Mouse (Mus musculus) thymus, postnatal 10 days (tissue): ENCODE results near the gene Cables2.

ENCODE experiments used
- DNase-seq, 2 experiments: peaks; one replicate each; pipeline ENCODE4 v3.0.0; 2021; ENCODE audit warnings: low spot score in 2 of 2

Gene Cables2

GRCm38 (mm10) chr2:180255701-180256100, 17.6 kb downstream of the Cables2 start:
- no peak for DNase-seq

GRCm38 (mm10) chr2:180254436-180255209, 18.7 kb downstream of the Cables2 start:
- no peak for DNase-seq

- DNase-seq: no peak
Measured at GRCm38 (mm10) chr2:180251838-180252237, 21.5 kb downstream of the Cables2 start.

- peak; percentile 55 to 82 for DNase-seq
Measured at GRCm38 (mm10) chr2:180250930-180251611, 22.2 kb downstream of the Cables2 start.

- DNase-seq: no peak
Measured at GRCm38 (mm10) chr2:180248947-180249660, 24.2 kb downstream of the Cables2 start.

GRCm38 (mm10) chr2:180247916-180248315, 25.4 kb downstream of the Cables2 start:
- no peak for DNase-seq

- DNase-seq: no peak
Measured at GRCm38 (mm10) chr2:180243108-180243507, 30.2 kb downstream of the Cables2 start.

- DNase-seq: no peak
Measured at GRCm38 (mm10) chr2:180238591-180238990, 34.7 kb downstream of the Cables2 start.

- no peak for DNase-seq
Measured at GRCm38 (mm10) chr2:180237601-180238345, 35.5 kb downstream of the Cables2 start.

- DNase-seq: no peak
Measured at GRCm38 (mm10) chr2:180236930-180237329, 36.4 kb downstream of the Cables2 start.

GRCm38 (mm10) chr2:180236500-180236899, 36.8 kb downstream of the Cables2 start:
- no peak for DNase-seq

- no peak for DNase-seq
Measured at GRCm38 (mm10) chr2:180235788-180236187, 37.5 kb downstream of the Cables2 start.

- no peak for DNase-seq
Measured at GRCm38 (mm10) chr2:180234980-180235379, 38.3 kb downstream of the Cables2 start.

- DNase-seq: no peak
Measured at GRCm38 (mm10) chr2:180234353-180234752, 38.9 kb downstream of the Cables2 start.

GRCm38 (mm10) chr2:180233101-180233904, 40.0 kb downstream of the Cables2 start:
- DNase-seq: no peak

- DNase-seq: no peak
Measured at GRCm38 (mm10) chr2:180230482-180230881, 42.8 kb downstream of the Cables2 start.

GRCm38 (mm10) chr2:180229129-180229528, 44.2 kb downstream of the Cables2 start:
- DNase-seq: no peak

GRCm38 (mm10) chr2:180228592-180228991, 44.7 kb downstream of the Cables2 start:
- DNase-seq: no peak

GRCm38 (mm10) chr2:180228060-180228458, 45.2 kb downstream of the Cables2 start:
- DNase-seq: no peak

GRCm38 (mm10) chr2:180227262-180228059, 45.8 kb downstream of the Cables2 start:
- peak; percentile 18 to 66 for DNase-seq
